ENCODE assay signal across 8 mouse cellular contexts in the genomic region with DNA sequence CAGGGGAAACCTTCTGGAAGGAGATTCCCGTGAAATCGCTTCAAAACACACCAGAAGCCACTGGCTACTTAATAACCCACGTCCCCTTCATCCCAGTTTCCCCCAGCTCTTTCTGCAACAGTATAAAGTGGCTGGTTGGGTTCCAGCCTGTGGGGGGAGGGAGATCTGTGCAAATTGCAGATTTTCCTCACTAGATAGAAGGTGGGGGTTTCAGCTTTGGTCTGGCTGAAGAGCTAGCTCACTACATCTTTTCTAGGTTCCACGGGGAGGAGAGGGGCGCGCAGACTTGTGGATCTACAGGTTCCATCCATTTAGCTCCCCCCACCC. TPM values are rescaled to one million over a fixed set of nuclear protein-coding genes. Genes with fewer than 3 reads are reported as not detected.
A peak's percentile ranks its signal among the peaks of the same experiment; 100 is the strongest.
DNase-seq lines count a peak whose midpoint lies in the region; ATAC-seq and TF ChIP-seq lines count a peak whose summit lies in the region.

No protein-coding gene starts in this region.

- H3K27ac ChIP-seq in bone marrow, adult 2 months (ENCODE audit: control insufficient read depth, insufficient read depth, low read depth, low read length, poor library complexity), result peak overlapping the region; percentile 61
- H3K27ac ChIP-seq in forebrain, embryonic 12.5 days, result no peak overlapping the region
- no peak overlapping the region for H3K27ac ChIP-seq in liver, embryonic 11.5 days (ENCODE audit: low read depth, low read length)

- H3K9me3 ChIP-seq in forebrain, embryonic 12.5 days, result no peaks in the 10 kb centered on the region
- no peaks in the 10 kb centered on the region for H3K9me3 ChIP-seq in liver, embryonic 11.5 days (ENCODE audit: control insufficient read depth, low read length)

- peak; percentile 10 for DNase-seq in kidney, postnatal 10 days
- DNase-seq in kidney, adult 11 months, result no peak
- DNase-seq in liver, embryonic 11.5 days (ENCODE audit: low spot score), result no peak
- DNase-seq in testis, postnatal 14 days (ENCODE audit: low spot score), result peak; percentile 31
- DNase-seq in urinary bladder, postnatal 36 days (ENCODE audit: low spot score in 2 of 2), result no peak
- no peak for DNase-seq in urinary bladder, postnatal 10 days (ENCODE audit: low spot score)

- peak overlapping the region; percentile 96 for H3K4me2 ChIP-seq in forebrain, embryonic 12.5 days
- H3K4me2 ChIP-seq in liver, embryonic 11.5 days, result peak overlapping the region; percentile 84

- peaks cover 4% of the 10 kb centered on the region for H3K4me1 ChIP-seq in bone marrow, adult 2 months (ENCODE audit: control insufficient read depth, insufficient read depth, low read length)
- peaks cover 21% of the 10 kb centered on the region for H3K4me1 ChIP-seq in forebrain, embryonic 12.5 days
- peaks cover 5% of the 10 kb centered on the region; the same call in 1 of the 2 replicates for H3K4me1 ChIP-seq in liver, embryonic 11.5 days (replicated peaks; ENCODE audit: control insufficient read depth, insufficient read depth, low read length)

- H3K27me3 ChIP-seq in forebrain, embryonic 12.5 days, result peaks cover 40% of the 10 kb centered on the region
- peaks cover 23% of the 10 kb centered on the region for H3K27me3 ChIP-seq in liver, embryonic 11.5 days (replicated peaks; ENCODE audit: control insufficient read depth, insufficient read depth, low read length)

- WGBS in bone marrow, adult 2 months, result 0% methylated on average over 6 of the region's 6 CpGs
- 0% methylated on average over 6 of the region's 6 CpGs for WGBS in forebrain, embryonic 12.5 days
- 2% methylated on average over 6 of the region's 6 CpGs for WGBS in liver, embryonic 11.5 days

- no peaks in the 10 kb centered on the region for H3K36me3 ChIP-seq in forebrain, embryonic 12.5 days (replicated peaks)
- H3K36me3 ChIP-seq in liver, embryonic 11.5 days (ENCODE audit: control insufficient read depth, insufficient read depth, low read length), result no peaks in the 10 kb centered on the region

- TF ChIP-seq POLR2A in bone marrow, adult 2 months (IDR thresholded peaks at IDR 0.05; ENCODE audit: borderline replicate concordance, control insufficient read depth, low read depth, low read length), result no peak

- H3K4me3 ChIP-seq in bone marrow, adult 2 months (replicated peaks; ENCODE audit: control insufficient read depth, low read depth, low read length), result peak overlapping the region; percentile 89
- peak overlapping the region; percentile 71 for H3K4me3 ChIP-seq in forebrain, embryonic 12.5 days (replicated peaks)
- peak overlapping the region; percentile 57 for H3K4me3 ChIP-seq in liver, embryonic 11.5 days (ENCODE audit: low read depth, low read length)

- no peak for TF ChIP-seq CTCF in bone marrow, adult 2 months (IDR thresholded peaks at IDR 0.05; ENCODE audit: control insufficient read depth, insufficient read depth, low read length)

- peak; percentile 31; the same call in 1 of the 2 replicates for ATAC-seq in forebrain, embryonic 12.5 days (ENCODE audit: low FRiP score)
- ATAC-seq in liver, embryonic 11.5 days (replicated peaks; ENCODE audit: low FRiP score), result no peak

- H3K9ac ChIP-seq in forebrain, embryonic 12.5 days, result peak overlapping the region; percentile 63
- H3K9ac ChIP-seq in liver, embryonic 11.5 days (ENCODE audit: low read depth, low read length), result no peak overlapping the region

RNA-seq across cellular contexts. Expression of gene Dock10, which starts 0.7 kb away (rescaled TPM):
- 11.8 and 23.4 TPM in 2 replicates for polyA plus RNA-seq in bone marrow, adult 2 months (2011; ENCODE audit: insufficient read depth, insufficient read length, low replicate concordance, missing spikeins)
- polyA plus RNA-seq in forebrain, embryonic 12.5 days (2016; fragmentation: Nextera tagmentation; extraction: Ambion mirVana), result 2.3 and 2.8 TPM in 2 replicates
- polyA plus RNA-seq in liver, embryonic 11.5 days (2014; fragmentation: Nextera tagmentation; extraction: Ambion mirVana), result 3.1 and 4.6 TPM in 2 replicates

Comparison
In these comparisons a context has a peak if more than half of its experiments do, and no peak if none do; other contexts are left out.
1. DNase-seq: peak in kidney, postnatal 10 days (single experiment) and testis, postnatal 14 days (single experiment); none in kidney, adult 11 months (single experiment), liver, embryonic 11.5 days (single experiment), urinary bladder, postnatal 36 days (0 of 2) and urinary bladder, postnatal 10 days (single experiment).
2. Peak in every context shown above with its lines, with median percentiles within 50 percentile points of each other: H3K4me3 ChIP-seq.